Mouse (Mus musculus): ENCODE data around the gene D430042O09Rik. TPM values are rescaled to one million over a fixed set of nuclear protein-coding genes. Genes with fewer than 3 reads are reported as not detected.

The D430042O09Rik gene
- polyA plus RNA-seq, 1 experiment from 2014 or later = 2.0 TPM

DNA sequence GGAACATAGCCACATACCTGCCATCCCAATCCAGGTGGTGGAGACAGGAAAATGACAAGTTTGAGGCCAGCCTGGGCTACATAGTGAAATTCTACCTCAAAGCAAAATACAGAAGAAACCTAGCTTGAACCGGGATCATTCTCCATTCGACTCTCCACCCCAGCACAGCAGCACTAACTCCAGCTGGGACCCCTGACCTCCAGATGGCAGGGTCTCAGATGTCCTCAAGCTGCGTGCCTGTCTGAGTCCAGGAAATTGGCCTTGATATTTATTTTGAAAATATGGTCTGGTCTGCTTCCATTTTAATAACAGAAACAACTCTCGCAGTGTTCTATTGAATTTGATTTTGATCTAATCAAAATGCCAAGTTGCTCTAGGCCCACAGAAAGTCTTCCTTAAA lies 179.4 kb downstream of the D430042O09Rik start:
- H3K4me3 ChIP-seq (ENCODE audit: low read depth, low read length) = no peak overlapping the region
- H3K9ac ChIP-seq (ENCODE audit: low read depth, low read length) = no peak overlapping the region
- no peak overlapping the region for H3K27ac ChIP-seq (ENCODE audit: low read length)
- no peaks in the 10 kb centered on the region for H3K27me3 ChIP-seq (ENCODE audit: control insufficient read depth, insufficient read depth, low read depth, low read length)
- H3K4me2 ChIP-seq (ENCODE audit: low read depth, low read length) = no peak overlapping the region
- WGBS (ENCODE audit: insufficient replicate concordance) = 69% methylated on average over 4 of the region's 4 CpGs
- H3K9me3 ChIP-seq (replicated peaks; ENCODE audit: control insufficient read depth, low read length) = no peaks in the 10 kb centered on the region
- ATAC-seq (ENCODE audit: low read depth) = no peak
- no peaks in the 10 kb centered on the region for H3K36me3 ChIP-seq (ENCODE audit: control insufficient read depth, insufficient read depth)
- H3K4me1 ChIP-seq (ENCODE audit: control insufficient read depth, low read depth, low read length) = no peaks in the 10 kb centered on the region

- no peak overlapping the region for H3K4me2 ChIP-seq (ENCODE audit: low read depth, low read length)
- ATAC-seq (ENCODE audit: low read depth) = no peak
- no peaks in the 10 kb centered on the region for H3K4me1 ChIP-seq (ENCODE audit: control insufficient read depth, low read depth, low read length)
- no peak overlapping the region for H3K4me3 ChIP-seq (ENCODE audit: low read depth, low read length)
- 50% methylated on average over 5 of the region's 5 CpGs for WGBS (ENCODE audit: insufficient replicate concordance)
- no peaks in the 10 kb centered on the region for H3K27me3 ChIP-seq (ENCODE audit: control insufficient read depth, insufficient read depth, low read depth, low read length)
- H3K27ac ChIP-seq (ENCODE audit: low read length) = no peak overlapping the region
- no peaks in the 10 kb centered on the region for H3K9me3 ChIP-seq (replicated peaks; ENCODE audit: control insufficient read depth, low read length)
- H3K36me3 ChIP-seq (ENCODE audit: control insufficient read depth, insufficient read depth) = no peaks in the 10 kb centered on the region
- H3K9ac ChIP-seq (ENCODE audit: low read depth, low read length) = no peak overlapping the region
Measured at GRCm38 (mm10) chr7:125887761-125888160, 180.1 kb downstream of the D430042O09Rik start.

DNA sequence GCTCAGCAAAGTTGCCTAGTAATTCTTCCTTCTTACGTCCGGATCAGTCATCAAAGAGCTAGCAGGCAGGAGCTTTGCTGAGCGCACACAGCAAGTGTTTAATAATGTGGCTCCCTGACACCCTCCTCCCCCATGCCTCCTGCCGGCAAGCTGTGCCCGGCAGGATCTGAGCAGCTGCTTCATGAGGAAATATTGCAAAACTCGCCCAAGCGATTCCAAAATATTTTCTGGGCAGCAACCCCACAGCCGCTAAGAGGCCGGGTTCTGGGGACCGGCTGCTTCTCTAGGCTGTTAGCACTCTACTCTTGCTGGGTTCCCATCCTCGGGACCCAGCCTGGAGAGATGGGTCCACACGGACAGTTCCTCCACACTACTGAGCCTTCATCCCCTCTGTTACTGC lies 180.7 kb downstream of the D430042O09Rik start:
- Histone ChIP-seq H3K4me1 (ENCODE audit: control insufficient read depth, low read depth, low read length) (no peaks in the 10 kb centered on the region), H3K9me3 (replicated peaks; ENCODE audit: control insufficient read depth, low read length) (no peaks in the 10 kb centered on the region), H3K27ac (ENCODE audit: low read length) (no peak overlapping the region), H3K27me3 (ENCODE audit: control insufficient read depth, insufficient read depth, low read depth, low read length) (no peaks in the 10 kb centered on the region), H3K4me3 (ENCODE audit: low read depth, low read length) (no peak overlapping the region), H3K9ac (ENCODE audit: low read depth, low read length) (no peak overlapping the region), H3K4me2 (ENCODE audit: low read depth, low read length) (no peak overlapping the region), H3K36me3 (ENCODE audit: control insufficient read depth, insufficient read depth) (no peaks in the 10 kb centered on the region)
- no peak for ATAC-seq (ENCODE audit: low read depth)
- 55% methylated on average over 12 of the region's 12 CpGs for WGBS (ENCODE audit: insufficient replicate concordance)

DNA sequence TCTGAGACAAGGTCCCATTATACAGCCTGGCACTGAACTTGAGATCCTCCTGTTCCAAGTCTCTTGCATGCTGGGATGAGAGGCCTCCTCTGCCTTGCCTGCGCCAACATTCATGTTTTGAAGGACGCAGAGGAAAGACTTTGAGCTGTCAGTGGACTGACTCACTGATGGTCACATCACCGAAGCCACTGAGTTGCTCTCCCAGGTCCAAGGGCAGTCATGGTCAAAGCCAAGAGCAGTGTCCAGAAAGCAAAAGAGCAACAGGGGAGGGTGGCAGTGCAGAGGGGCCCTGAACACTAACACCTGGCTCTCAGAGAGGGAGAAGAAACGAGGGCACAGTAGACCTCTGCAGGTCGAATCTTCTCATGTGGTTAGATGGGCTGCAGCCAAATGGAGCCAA lies 185.9 kb downstream of the D430042O09Rik start:
- no peaks in the 10 kb centered on the region for H3K9me3 ChIP-seq (replicated peaks; ENCODE audit: control insufficient read depth, low read length)
- no peak for ATAC-seq (ENCODE audit: low read depth)
- H3K27me3 ChIP-seq (ENCODE audit: control insufficient read depth, insufficient read depth, low read depth, low read length) = no peaks in the 10 kb centered on the region
- H3K27ac ChIP-seq (ENCODE audit: low read length) = no peak overlapping the region
- no peaks in the 10 kb centered on the region for H3K36me3 ChIP-seq (ENCODE audit: control insufficient read depth, insufficient read depth)
- 64% methylated on average over 5 of the region's 5 CpGs for WGBS (ENCODE audit: insufficient replicate concordance)
- no peak overlapping the region for H3K9ac ChIP-seq (ENCODE audit: low read depth, low read length)
- no peak overlapping the region for H3K4me3 ChIP-seq (ENCODE audit: low read depth, low read length)
- no peaks in the 10 kb centered on the region for H3K4me1 ChIP-seq (ENCODE audit: control insufficient read depth, low read depth, low read length)
- H3K4me2 ChIP-seq (ENCODE audit: low read depth, low read length) = no peak overlapping the region

DNA sequence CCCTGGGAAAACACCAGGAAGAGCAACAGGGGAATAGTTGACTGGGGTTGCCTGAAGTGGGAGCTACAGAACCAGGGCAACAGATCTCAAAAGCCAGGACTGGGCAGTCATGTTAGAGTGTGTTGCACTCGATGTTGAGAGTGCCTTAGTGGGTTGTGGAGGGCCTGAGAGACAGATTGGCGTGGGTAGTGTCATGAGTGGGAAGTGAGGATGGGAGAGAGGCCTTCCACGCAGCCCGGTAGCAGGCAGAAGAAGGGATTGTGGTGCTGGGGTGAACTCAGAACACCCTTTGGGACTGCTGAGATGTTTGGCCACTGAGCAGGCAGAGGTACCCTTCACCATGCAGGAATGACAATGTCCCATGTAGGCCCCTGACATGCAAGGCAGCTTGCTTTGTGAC lies 189.4 kb downstream of the D430042O09Rik start:
- H3K4me1 ChIP-seq (ENCODE audit: control insufficient read depth, low read depth, low read length) = no peaks in the 10 kb centered on the region
- 67% methylated on average over 4 of the region's 4 CpGs for WGBS (ENCODE audit: insufficient replicate concordance)
- no peaks in the 10 kb centered on the region for H3K9me3 ChIP-seq (replicated peaks; ENCODE audit: control insufficient read depth, low read length)
- no peaks in the 10 kb centered on the region for H3K36me3 ChIP-seq (ENCODE audit: control insufficient read depth, insufficient read depth)
- no peak overlapping the region for H3K9ac ChIP-seq (ENCODE audit: low read depth, low read length)
- H3K27ac ChIP-seq (ENCODE audit: low read length) = no peak overlapping the region
- no peaks in the 10 kb centered on the region for H3K27me3 ChIP-seq (ENCODE audit: control insufficient read depth, insufficient read depth, low read depth, low read length)
- H3K4me2 ChIP-seq (ENCODE audit: low read depth, low read length) = no peak overlapping the region
- no peak overlapping the region for H3K4me3 ChIP-seq (ENCODE audit: low read depth, low read length)
- ATAC-seq (ENCODE audit: low read depth) = no peak

GRCm38 (mm10) chr7:125899036-125899435 lies 191.3 kb downstream of the D430042O09Rik start:
- Histone ChIP-seq H3K4me3 (ENCODE audit: low read depth, low read length) (no peak overlapping the region), H3K9me3 (replicated peaks; ENCODE audit: control insufficient read depth, low read length) (no peaks in the 10 kb centered on the region), H3K4me1 (ENCODE audit: control insufficient read depth, low read depth, low read length) (no peaks in the 10 kb centered on the region), H3K9ac (ENCODE audit: low read depth, low read length) (no peak overlapping the region), H3K27ac (ENCODE audit: low read length) (no peak overlapping the region), H3K27me3 (ENCODE audit: control insufficient read depth, insufficient read depth, low read depth, low read length) (no peaks in the 10 kb centered on the region), H3K4me2 (ENCODE audit: low read depth, low read length) (no peak overlapping the region), H3K36me3 (ENCODE audit: control insufficient read depth, insufficient read depth) (no peaks in the 10 kb centered on the region)
- ATAC-seq (ENCODE audit: low read depth) = no peak
- WGBS (ENCODE audit: insufficient replicate concordance) = 20% methylated on average over 7 of the region's 7 CpGs

- ATAC-seq (ENCODE audit: low read depth) = no peak
- Histone ChIP-seq H3K9ac (ENCODE audit: low read depth, low read length) (no peak overlapping the region), H3K27me3 (ENCODE audit: control insufficient read depth, insufficient read depth, low read depth, low read length) (no peaks in the 10 kb centered on the region), H3K27ac (ENCODE audit: low read length) (no peak overlapping the region), H3K9me3 (replicated peaks; ENCODE audit: control insufficient read depth, low read length) (no peaks in the 10 kb centered on the region), H3K4me1 (ENCODE audit: control insufficient read depth, low read depth, low read length) (no peaks in the 10 kb centered on the region), H3K4me3 (ENCODE audit: low read depth, low read length) (no peak overlapping the region), H3K4me2 (ENCODE audit: low read depth, low read length) (no peak overlapping the region), H3K36me3 (ENCODE audit: control insufficient read depth, insufficient read depth) (no peaks in the 10 kb centered on the region)
- WGBS (ENCODE audit: insufficient replicate concordance) = 47% methylated on average over 2 of the region's 2 CpGs
Measured at GRCm38 (mm10) chr7:125899916-125900315, 192.2 kb downstream of the D430042O09Rik start.

GRCm38 (mm10) chr7:125900386-125901161 lies 192.9 kb downstream of the D430042O09Rik start:
- no peak overlapping the region for H3K9ac ChIP-seq (ENCODE audit: low read depth, low read length)
- 50% methylated on average over 13 of the region's 13 CpGs for WGBS (ENCODE audit: insufficient replicate concordance)
- no peak overlapping the region for H3K4me3 ChIP-seq (ENCODE audit: low read depth, low read length)
- no peaks in the 10 kb centered on the region for H3K4me1 ChIP-seq (ENCODE audit: control insufficient read depth, low read depth, low read length)
- no peak overlapping the region for H3K4me2 ChIP-seq (ENCODE audit: low read depth, low read length)
- no peak for ATAC-seq (ENCODE audit: low read depth)
- H3K27ac ChIP-seq (ENCODE audit: low read length) = no peak overlapping the region
- H3K27me3 ChIP-seq (ENCODE audit: control insufficient read depth, insufficient read depth, low read depth, low read length) = no peaks in the 10 kb centered on the region
- H3K9me3 ChIP-seq (replicated peaks; ENCODE audit: control insufficient read depth, low read length) = no peaks in the 10 kb centered on the region
- H3K36me3 ChIP-seq (ENCODE audit: control insufficient read depth, insufficient read depth) = no peaks in the 10 kb centered on the region

- Histone ChIP-seq H3K4me1 (ENCODE audit: control insufficient read depth, low read depth, low read length) (no peaks in the 10 kb centered on the region), H3K4me2 (ENCODE audit: low read depth, low read length) (no peak overlapping the region), H3K36me3 (ENCODE audit: control insufficient read depth, insufficient read depth) (no peaks in the 10 kb centered on the region), H3K27me3 (ENCODE audit: control insufficient read depth, insufficient read depth, low read depth, low read length) (no peaks in the 10 kb centered on the region), H3K4me3 (ENCODE audit: low read depth, low read length) (no peak overlapping the region), H3K27ac (ENCODE audit: low read length) (no peak overlapping the region), H3K9me3 (replicated peaks; ENCODE audit: control insufficient read depth, low read length) (no peaks in the 10 kb centered on the region), H3K9ac (ENCODE audit: low read depth, low read length) (no peak overlapping the region)
- ATAC-seq (ENCODE audit: low read depth) = no peak
- 39% methylated on average over 5 of the region's 5 CpGs for WGBS (ENCODE audit: insufficient replicate concordance)
Measured at GRCm38 (mm10) chr7:125920801-125921200, 213.1 kb downstream of the D430042O09Rik start.
